Mouse (Mus musculus) forebrain, embryonic 11.5 days (tissue): ENCODE data around the gene Plscr1. TPM values are rescaled to one million over a fixed set of nuclear protein-coding genes. Genes with fewer than 3 reads are reported as not detected.

Experiments used
- ATAC-seq: fragments of 200-750 bp; cut with Nextera tagmentation; replicated peaks from 2 replicates; pipeline ENCODE4 v1.8.0; 2017; ENCODE audit warnings: moderate TSS enrichment; ENCODE audit not compliant: low FRiP score
- DNase-seq: peaks from one replicate; pipeline ENCODE4 v3.0.0-alpha.2; 2017; ENCODE audit warnings: low spot score
- H3K27ac ChIP-seq: fragments of 300-500 bp; sonication (generic); 2 replicates; pipeline ENCODE4 v1.5.1; 2014; ENCODE audit warnings: low read depth, low read length
- H3K27me3 ChIP-seq: fragments of 300-500 bp; sonication (generic); 2 replicates; pipeline ENCODE4 v1.6.1; 2014; ENCODE audit warnings: mild to moderate bottlenecking, low read length, mixed read lengths; ENCODE audit not compliant: control insufficient read depth, insufficient read depth
- H3K36me3 ChIP-seq: fragments of 300-500 bp; sonication (generic); 2 replicates; pipeline ENCODE4 v1.6.1; 2014; ENCODE audit warnings: mild to moderate bottlenecking, low read length, moderate library complexity, mixed read lengths; ENCODE audit not compliant: control insufficient read depth, insufficient read depth
- H3K4me1 ChIP-seq: fragments of 300-500 bp; sonication (generic); replicated peaks from 2 replicates; pipeline ENCODE4 v1.6.1; 2014; ENCODE audit warnings: low read length, mixed read lengths; ENCODE audit not compliant: control insufficient read depth, insufficient read depth
- H3K4me2 ChIP-seq: fragments of 300-500 bp; sonication (generic); 2 replicates; pipeline ENCODE4 v1.6.1; 2014; ENCODE audit warnings: low read depth, mild to moderate bottlenecking, low read length, moderate library complexity, mixed read lengths; ENCODE audit not compliant: severe bottlenecking
- H3K4me3 ChIP-seq: fragments of 300-500 bp; sonication (generic); 2 replicates; pipeline ENCODE4 v1.5.1; 2014; ENCODE audit warnings: low read depth, low read length
- H3K9ac ChIP-seq: fragments of 300-500 bp; sonication (generic); 2 replicates; pipeline ENCODE4 v1.6.1; 2014; ENCODE audit warnings: low read length
- H3K9me3 ChIP-seq: fragments of 300-500 bp; sonication (generic); 2 replicates; pipeline ENCODE4 v1.6.1; 2016; ENCODE audit warnings: low read length, mixed read lengths; ENCODE audit not compliant: control insufficient read depth
- WGBS: fragments of 180-500 bp; shearing (Covaris S2); extraction: QIAGEN DNeasy Blood & Tissue Kit; methylation state at CpG from one replicate; pipeline ENCODE4 v1.1.7; 2014; 5-methylcytosine and 5-hydroxymethylcytosine counted together
- polyA plus RNA-seq: library from polyadenylated mRNA; unstranded; fragments of >200 nt; fragmentation: Nextera tagmentation; extraction: Ambion mirVana; gene quantifications from 2 replicates; pipeline ENCODE4 v1.2.1, GENCODE M21; 2014

Plscr1 gene
- polyA plus RNA-seq, 1 experiment from 2014 or later: 32.4 TPM

GRCm38 (mm10) chr9:92248773-92249446 lies 640 bp upstream of the Plscr1 start:
- no peak for ATAC-seq
- no peak overlapping the region for H3K27ac ChIP-seq
- no peaks in the 10 kb centered on the region for H3K27me3 ChIP-seq
- DNase-seq: no peak
- no peak overlapping the region for H3K4me3 ChIP-seq
- no peak overlapping the region for H3K4me2 ChIP-seq
- peaks cover 2% of the 10 kb centered on the region; the same call in 1 of the 2 replicates for H3K4me1 ChIP-seq
- WGBS: 83% methylated on average over 7 of the region's 7 CpGs
- no peak overlapping the region for H3K9ac ChIP-seq
- H3K36me3 ChIP-seq: no peaks in the 10 kb centered on the region
- H3K9me3 ChIP-seq: no peaks in the 10 kb centered on the region

GRCm38 (mm10) chr9:92249987-92250772 lies 630 bp downstream of the Plscr1 start:
- peak overlapping the region; percentile 52 for H3K4me3 ChIP-seq
- DNase-seq (peak; percentile 86), ATAC-seq (peak; percentile 95)
- peak overlapping the region; percentile 65 for H3K27ac ChIP-seq
- no peaks in the 10 kb centered on the region for H3K36me3 ChIP-seq
- H3K4me2 ChIP-seq: peak overlapping the region; percentile 54
- H3K4me1 ChIP-seq: peaks cover 2% of the 10 kb centered on the region; the same call in 1 of the 2 replicates
- peak overlapping the region; percentile 71 for H3K9ac ChIP-seq
- under 1% methylated on average over 40 of the region's 40 CpGs for WGBS
- H3K9me3 ChIP-seq: no peaks in the 10 kb centered on the region
- no peaks in the 10 kb centered on the region for H3K27me3 ChIP-seq

GRCm38 (mm10) chr9:92252718-92253117 lies 3.2 kb downstream of the Plscr1 start:
- ATAC-seq: no peak
- WGBS: 87% methylated on average over 5 of the region's 5 CpGs
- H3K27ac ChIP-seq: no peak overlapping the region
- no peak overlapping the region for H3K9ac ChIP-seq
- no peaks in the 10 kb centered on the region for H3K9me3 ChIP-seq
- no peak overlapping the region for H3K4me2 ChIP-seq
- DNase-seq: no peak
- no peaks in the 10 kb centered on the region for H3K36me3 ChIP-seq
- H3K4me1 ChIP-seq: peaks cover 2% of the 10 kb centered on the region; the same call in 1 of the 2 replicates
- H3K27me3 ChIP-seq: no peaks in the 10 kb centered on the region
- no peak overlapping the region for H3K4me3 ChIP-seq

- H3K27ac ChIP-seq: no peak overlapping the region
- 92% methylated on average over 10 of the region's 10 CpGs for WGBS
- no peak overlapping the region for H3K4me2 ChIP-seq
- no peak for DNase-seq
- no peaks in the 10 kb centered on the region for H3K9me3 ChIP-seq
- no peaks in the 10 kb centered on the region for H3K27me3 ChIP-seq
- no peak overlapping the region for H3K4me3 ChIP-seq
- no peak for ATAC-seq
- H3K4me1 ChIP-seq: peaks cover 2% of the 10 kb centered on the region; the same call in 1 of the 2 replicates
- H3K36me3 ChIP-seq: no peaks in the 10 kb centered on the region
- no peak overlapping the region for H3K9ac ChIP-seq
Observed at GRCm38 (mm10) chr9:92253585-92254321, 4.2 kb downstream of the Plscr1 start.

- Histone ChIP-seq H3K4me1 (no peaks in the 10 kb centered on the region), H3K27me3 (no peaks in the 10 kb centered on the region), H3K9me3 (no peaks in the 10 kb centered on the region), H3K27ac (no peak overlapping the region), H3K36me3 (no peaks in the 10 kb centered on the region), H3K9ac (no peak overlapping the region), H3K4me2 (no peak overlapping the region), H3K4me3 (no peak overlapping the region)
- WGBS: 89% methylated on average over 7 of the region's 7 CpGs
- DNase-seq (no peak), ATAC-seq (no peak)
Observed at GRCm38 (mm10) chr9:92260481-92261159, 11.1 kb downstream of the Plscr1 start.

GRCm38 (mm10) chr9:92265719-92266118 lies 16.2 kb downstream of the Plscr1 start:
- H3K9ac ChIP-seq: no peak overlapping the region
- no peak overlapping the region for H3K27ac ChIP-seq
- H3K4me1 ChIP-seq: no peaks in the 10 kb centered on the region
- H3K9me3 ChIP-seq: no peaks in the 10 kb centered on the region
- DNase-seq (no peak), ATAC-seq (no peak; the same call in none of the 2 replicates)
- no peaks in the 10 kb centered on the region for H3K27me3 ChIP-seq
- no peak overlapping the region for H3K4me3 ChIP-seq
- H3K4me2 ChIP-seq: no peak overlapping the region
- no peaks in the 10 kb centered on the region for H3K36me3 ChIP-seq
- 88% methylated on average over 4 of the region's 4 CpGs for WGBS

- WGBS: 90% methylated on average over 8 of the region's 8 CpGs
- Histone ChIP-seq H3K36me3 (no peaks in the 10 kb centered on the region), H3K4me1 (no peaks in the 10 kb centered on the region), H3K27ac (no peak overlapping the region), H3K9me3 (no peaks in the 10 kb centered on the region), H3K27me3 (no peaks in the 10 kb centered on the region), H3K9ac (no peak overlapping the region), H3K4me3 (no peak overlapping the region), H3K4me2 (no peak overlapping the region)
- DNase-seq (no peak), ATAC-seq (no peak)
Observed at GRCm38 (mm10) chr9:92266558-92267171, 17.1 kb downstream of the Plscr1 start.

GRCm38 (mm10) chr9:92267732-92268131 lies 18.2 kb downstream of the Plscr1 start:
- no peak overlapping the region for H3K27ac ChIP-seq
- DNase-seq: no peak
- H3K4me2 ChIP-seq: no peak overlapping the region
- H3K9me3 ChIP-seq: no peaks in the 10 kb centered on the region
- H3K4me1 ChIP-seq: no peaks in the 10 kb centered on the region
- WGBS: 70% methylated on average over 1 of the region's 1 CpGs
- no peaks in the 10 kb centered on the region for H3K27me3 ChIP-seq
- no peak overlapping the region for H3K9ac ChIP-seq
- no peaks in the 10 kb centered on the region for H3K36me3 ChIP-seq
- H3K4me3 ChIP-seq: no peak overlapping the region
- no peak for ATAC-seq
